Mouse (Mus musculus) B cell, adult (primary cell): Measurements from ENCODE around the gene Troap. TPM values are rescaled to one million over a fixed set of nuclear protein-coding genes. Genes with fewer than 3 reads are reported as not detected.

Source experiments
- total RNA-seq: library from RNA; stranded (reverse); gene quantifications from 4 replicates; pipeline ENCODE4 v1.2.4, GENCODE M21; 2023; ENCODE audit not compliant: inconsistent age

Troap gene
- 0.87 to 1.8 TPM (median 1.6 TPM) in 4 replicates for total RNA-seq

DNA sequence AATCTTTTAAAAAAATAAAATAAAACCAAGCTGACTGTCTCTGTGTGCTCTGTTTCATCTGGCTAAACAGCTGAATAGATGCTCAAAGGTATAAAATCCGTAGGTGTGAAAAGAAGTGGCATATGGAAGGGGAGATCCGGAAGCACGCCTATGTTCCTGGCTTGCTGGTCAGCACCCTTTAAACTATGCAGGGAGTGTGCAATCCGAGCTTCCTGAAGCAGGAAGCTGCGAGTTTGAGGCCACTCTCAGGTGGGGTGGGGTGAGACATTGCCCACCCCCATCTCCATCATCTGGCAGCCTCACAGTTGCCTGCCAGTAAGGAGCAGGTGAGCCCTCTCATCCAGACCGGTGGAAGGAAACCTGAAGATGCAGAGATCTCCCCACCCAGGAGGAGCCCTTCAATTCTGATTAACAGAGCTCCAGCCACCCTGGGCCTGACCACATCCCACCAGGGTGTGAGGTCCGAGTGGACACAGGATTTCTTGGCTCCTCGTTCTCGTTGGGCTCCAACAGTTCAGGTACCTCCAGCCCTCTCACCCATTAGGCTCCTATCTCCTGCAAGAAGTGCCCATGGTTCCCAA lies at the start of gene Troap:
Gene Troap (plus strand): TSS at position 557 of the 581 bp plus-strand sequence.

DNA sequence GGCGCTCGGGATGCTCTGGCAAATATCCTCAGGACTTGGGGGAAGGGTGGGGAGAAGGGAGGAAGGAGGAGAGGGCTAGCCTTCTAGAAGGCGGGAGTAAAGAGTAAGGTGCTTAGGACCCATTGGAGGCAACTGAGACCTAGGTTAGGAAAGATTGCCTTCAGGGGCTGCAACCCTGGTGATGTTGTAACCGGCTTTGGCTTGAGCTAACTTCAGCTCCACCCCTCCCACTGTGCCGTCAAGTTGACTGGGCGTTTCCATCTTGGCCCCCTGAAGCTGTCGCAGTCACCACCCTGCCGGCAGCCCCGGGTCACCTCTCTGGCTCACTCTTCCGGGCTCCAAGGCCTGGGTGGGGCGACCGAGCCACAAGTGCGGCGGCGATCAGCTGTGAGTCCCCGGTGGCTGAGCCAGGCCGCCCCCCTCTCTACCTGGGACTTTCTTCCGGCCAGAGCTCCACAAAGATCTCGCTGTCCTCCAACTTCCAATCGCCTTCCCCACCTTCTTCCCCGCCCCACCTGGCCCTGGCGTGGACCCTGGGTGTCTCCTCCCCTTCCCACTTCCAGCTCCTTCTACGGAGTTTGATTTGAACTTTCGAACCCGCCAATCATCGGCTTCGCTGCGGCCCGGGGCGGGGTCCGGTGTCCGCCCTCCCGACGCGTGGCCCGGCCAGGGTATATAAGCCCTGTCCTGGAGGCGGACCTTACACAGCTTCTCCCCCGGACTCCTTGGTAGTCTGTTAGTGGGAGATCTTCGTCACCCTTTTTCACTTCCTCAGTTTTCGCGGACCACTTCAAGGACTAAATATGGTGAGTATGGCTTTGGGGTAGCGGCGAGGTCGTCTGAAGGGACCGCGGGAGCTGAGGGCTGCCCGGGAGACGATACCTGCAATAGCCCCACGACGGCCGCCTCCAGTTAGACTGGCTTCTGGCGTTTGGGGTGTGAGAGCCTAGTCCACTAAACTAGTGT lies 44.5 kb upstream of the Troap start, which contains the start of gene Tuba1c:
Gene Tuba1c (plus strand): TSS at position 273 of the 966 bp plus-strand sequence.

DNA sequence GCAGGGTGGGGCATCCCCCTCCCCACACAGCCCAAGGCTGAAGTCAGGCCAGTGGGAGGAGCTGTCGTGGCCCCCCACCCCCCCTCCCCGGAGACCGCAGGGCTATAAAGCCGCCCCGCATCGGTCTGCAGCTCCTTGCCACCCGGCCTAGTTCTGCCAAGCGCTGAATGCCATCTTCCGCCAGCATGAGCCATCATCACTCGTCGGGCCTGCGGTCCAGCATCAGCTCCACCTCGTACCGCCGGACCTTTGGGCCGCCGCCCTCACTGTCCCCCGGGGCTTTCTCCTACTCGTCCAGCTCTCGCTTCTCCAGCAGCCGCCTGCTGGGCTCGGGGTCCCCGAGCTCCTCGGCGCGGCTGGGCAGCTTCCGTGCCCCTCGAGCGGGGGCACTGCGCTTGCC lies 19.3 kb upstream of the Troap start, which contains the start of gene Prph:
Gene Prph (plus strand): TSS at position 135 of the 400 bp plus-strand sequence.

DNA sequence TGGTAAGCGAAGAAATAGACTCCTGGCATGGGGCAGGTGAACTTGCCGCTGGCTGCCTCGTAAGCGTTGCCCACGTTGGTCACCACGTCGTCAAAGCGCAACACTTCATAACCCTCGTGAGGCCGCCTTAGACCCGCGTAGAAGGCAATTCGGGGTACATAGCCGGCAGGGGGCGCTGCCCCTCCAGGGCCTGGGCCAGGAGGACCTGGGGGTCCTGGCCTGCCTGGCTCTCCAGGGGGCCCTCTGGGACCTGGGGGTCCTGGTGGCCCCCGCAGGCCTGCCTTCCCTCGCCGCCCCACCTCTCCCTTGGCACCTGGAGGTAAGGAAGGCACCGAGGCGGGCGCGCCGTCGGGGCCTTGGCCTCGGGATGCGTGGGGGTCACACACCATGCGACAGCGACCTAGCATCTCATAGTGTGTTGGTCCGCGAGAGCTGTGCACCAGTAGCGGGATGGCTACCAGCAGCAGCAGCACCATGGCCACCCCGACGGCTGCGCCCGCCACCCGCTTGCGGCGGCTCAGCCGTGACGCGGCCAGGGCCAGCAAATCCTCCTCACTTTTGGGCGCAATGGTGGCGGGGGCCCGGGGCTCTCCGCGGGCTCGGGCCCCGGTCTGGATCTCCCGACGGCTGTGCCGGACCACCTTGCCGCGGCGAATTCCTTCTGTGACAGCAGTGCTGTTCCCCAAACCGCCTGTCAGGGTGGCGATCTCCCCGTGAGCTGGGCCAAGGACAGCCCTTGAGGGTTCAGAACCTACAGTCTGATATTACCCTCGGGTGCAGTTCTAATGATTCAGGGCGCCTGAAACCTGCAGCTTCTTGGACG lies 13.1 kb downstream of the Troap start, which contains the start of gene C1ql4:
Gene C1ql4 (minus strand): TSS at position 565 of the 823 bp plus-strand sequence.

DNA sequence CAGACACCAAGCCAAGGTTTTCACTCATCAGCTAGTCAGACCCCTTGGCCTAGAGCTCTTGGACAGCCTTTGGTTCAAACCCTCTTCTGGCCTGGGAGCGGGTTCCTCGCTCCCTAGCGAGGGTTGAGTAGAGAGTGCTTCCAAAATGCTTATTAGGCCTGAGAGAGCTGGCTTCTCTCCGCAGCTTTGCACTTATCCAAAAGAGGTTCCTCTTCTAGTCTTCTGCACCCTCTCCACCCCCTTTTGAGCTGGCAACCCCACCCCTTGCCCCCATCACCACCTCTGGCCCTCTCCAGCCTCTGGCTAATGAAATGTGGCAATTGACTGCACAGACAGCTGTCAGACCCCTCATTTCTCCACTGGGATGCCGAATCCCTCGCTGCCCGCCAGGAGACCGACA lies 18.5 kb downstream of the Troap start, which contains the start of gene Dnajc22:
Gene Dnajc22 (plus strand): TSS at position 301 of the 400 bp plus-strand sequence.

DNA sequence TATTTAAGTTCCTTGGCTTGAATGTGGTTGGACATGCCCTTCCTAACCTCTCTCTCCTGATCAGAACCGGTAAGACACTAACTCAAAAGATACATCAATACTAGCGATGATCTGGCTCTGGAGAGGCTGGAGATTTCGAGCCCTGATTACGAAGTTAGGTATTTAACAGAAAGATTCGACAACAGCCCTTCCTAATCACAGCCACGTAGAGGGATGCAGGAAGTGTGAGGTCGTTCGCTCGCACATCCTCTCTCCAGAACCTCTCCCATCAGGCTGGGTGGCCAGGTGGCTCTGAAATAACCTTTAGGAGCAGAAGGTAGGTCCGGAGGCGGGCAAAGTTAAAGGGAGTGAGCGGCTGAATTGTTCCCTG lies 51.3 kb downstream of the Troap start, which contains the start of gene Spats2:
Gene Spats2 (plus strand): TSS at position 206 of the 370 bp plus-strand sequence.

Other genes with a start within 250 kb of the Troap start
- gene Prkag1, start 243.1 kb upstream of the Troap start, total RNA-seq: 75.5 to 85.9 TPM (median 77.7 TPM) in 4 replicates
- gene Kmt2d, start 203.4 kb upstream of the Troap start, total RNA-seq: 168 to 182 TPM (median 176 TPM) in 4 replicates
- 18.3 to 23.1 TPM (median 21.3 TPM) in 4 replicates for gene Rhebl1, start 180.0 kb upstream of the Troap start, total RNA-seq
- 0.80 TPM in 1 of 4 replicates, not detected in the others for gene Dhh, start 176.0 kb upstream of the Troap start, total RNA-seq
- 228 to 245 TPM (median 238 TPM) in 4 replicates for gene Lmbr1l, start 156.3 kb upstream of the Troap start, total RNA-seq
- 147 to 162 TPM (median 158 TPM) in 4 replicates for gene Tuba1b, start 140.0 kb upstream of the Troap start, total RNA-seq
- not detected in 4 replicates for gene Gm49450, start 121.0 kb upstream of the Troap start, total RNA-seq
- 132 to 146 TPM (median 141 TPM) in 4 replicates for gene Tuba1a, start 120.9 kb upstream of the Troap start, total RNA-seq
- 66.8 to 74.7 TPM (median 73.4 TPM) in 4 replicates for gene Tuba1c, start 44.7 kb upstream of the Troap start, total RNA-seq
- not detected in 4 replicates for gene Prph, start 19.4 kb upstream of the Troap start, total RNA-seq
- gene C1ql4, start 13.2 kb downstream of the Troap start, total RNA-seq: not detected in 4 replicates
- gene Dnajc22, start 18.6 kb downstream of the Troap start, total RNA-seq: 0.33 TPM in 1 of 4 replicates, not detected in the others
- gene Spats2, start 51.3 kb downstream of the Troap start, total RNA-seq: not detected in 4 replicates
- 1.9 to 3.3 TPM (median 2.3 TPM) in 4 replicates for gene Kcnh3, start 150.3 kb downstream of the Troap start, total RNA-seq
- 127 to 144 TPM (median 141 TPM) in 4 replicates for gene Mcrs1, start 177.4 kb downstream of the Troap start, total RNA-seq
- gene Prpf40b, start 220.5 kb downstream of the Troap start, total RNA-seq: 13.0 to 24.0 TPM (median 17.7 TPM) in 4 replicates
- gene Fam186b, start 221.3 kb downstream of the Troap start, total RNA-seq: not detected in 4 replicates